Mouse (Mus musculus) right cerebral cortex, postnatal 36 days (tissue): Measurements from ENCODE around the gene Kcnk2.
"Not testable (repeated sequence)": the region's sequence is repeated elsewhere in the genome, so short reads cannot be mapped to it uniquely, and the experiment has no call there.

Experiments used
- DNase-seq, 2 experiments: peaks; one replicate each; pipeline ENCODE4 v3.0.0; 2022; ENCODE audit warnings: low spot score in 2 of 2, mixed read lengths in 1 of 2

Gene Kcnk2

DNA sequence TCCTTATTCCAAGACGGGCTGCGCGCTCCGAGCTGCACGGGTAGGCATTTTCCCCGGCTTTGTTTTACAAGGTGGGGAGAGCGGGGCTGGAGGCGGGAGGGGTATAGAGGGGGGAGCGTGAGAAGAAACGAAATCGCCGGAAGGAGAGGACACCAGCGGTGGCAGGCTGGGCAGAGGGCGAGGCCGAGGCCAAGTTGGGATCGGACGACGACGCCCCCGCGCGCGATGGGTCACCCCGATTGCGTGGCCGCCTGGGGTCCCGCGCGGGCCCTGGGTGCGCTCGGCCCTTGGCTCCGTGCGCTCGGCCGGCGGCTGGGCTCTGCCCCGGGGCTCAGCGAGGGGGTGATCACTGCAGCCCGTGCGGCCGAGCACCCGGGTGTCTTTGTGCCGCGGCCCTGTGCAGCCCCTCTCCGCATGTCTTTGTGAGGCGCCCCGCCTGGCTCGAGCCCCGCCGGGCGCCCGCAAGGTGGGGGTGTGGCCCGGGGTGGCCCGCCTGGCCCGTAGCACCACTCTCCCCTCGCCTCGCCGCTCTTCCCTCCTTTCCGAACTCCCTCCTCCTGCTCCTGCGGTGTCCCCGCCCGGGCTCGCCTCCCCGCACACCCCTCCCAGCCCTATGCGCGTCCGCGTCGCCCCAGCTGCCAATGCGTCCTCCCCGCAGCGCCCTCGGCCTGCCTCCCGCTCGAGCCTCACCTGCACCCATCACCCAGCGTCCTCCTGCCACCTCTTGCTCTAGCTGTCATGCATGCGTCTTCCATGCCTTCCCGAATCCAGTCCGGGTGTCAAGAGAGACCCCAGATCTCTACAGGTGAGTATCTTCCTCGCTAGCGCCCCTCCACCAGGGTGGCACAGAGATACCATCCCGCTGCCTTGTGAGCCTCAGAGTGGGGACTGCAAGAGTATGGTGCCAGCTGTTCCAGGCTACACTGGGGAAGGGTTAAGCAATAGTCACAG lies 58.5 kb downstream of the Kcnk2 start:
- peak; percentile 30 to 39 for DNase-seq

DNA sequence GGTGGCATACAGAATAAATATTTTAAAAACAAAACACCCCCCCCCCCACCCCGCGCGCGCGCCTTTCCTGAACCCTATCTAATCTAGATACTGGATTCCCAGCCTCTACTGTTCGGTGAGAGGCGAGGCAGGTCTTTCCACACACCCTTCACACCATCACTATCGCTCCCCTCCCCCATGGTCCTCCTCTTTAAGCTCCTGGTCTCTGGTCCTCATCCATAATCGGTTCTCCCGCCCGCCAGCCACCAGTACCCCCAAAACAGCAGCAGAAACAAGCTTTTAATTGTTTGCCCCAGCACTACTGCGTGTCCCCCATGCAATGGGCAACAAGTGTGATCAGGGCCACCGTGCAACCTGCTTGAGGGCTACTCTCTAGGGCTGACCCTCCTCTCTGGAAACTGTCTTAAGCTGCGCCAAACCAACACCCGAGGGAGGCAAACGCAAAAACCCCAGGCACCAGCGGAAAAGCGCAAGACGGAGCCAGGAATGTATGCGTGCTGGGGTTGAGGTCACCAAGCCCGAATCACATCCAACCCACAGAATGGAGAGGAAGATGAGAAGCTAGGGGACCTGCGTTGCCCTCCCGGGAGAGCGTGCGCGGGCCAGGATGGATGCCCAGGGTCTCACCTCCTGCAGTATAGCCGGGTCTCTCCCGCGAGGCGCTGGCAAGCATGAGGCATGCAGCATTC lies 59.5 kb downstream of the Kcnk2 start:
- peak in 1 of 2 experiments; percentile 14 for DNase-seq

DNA sequence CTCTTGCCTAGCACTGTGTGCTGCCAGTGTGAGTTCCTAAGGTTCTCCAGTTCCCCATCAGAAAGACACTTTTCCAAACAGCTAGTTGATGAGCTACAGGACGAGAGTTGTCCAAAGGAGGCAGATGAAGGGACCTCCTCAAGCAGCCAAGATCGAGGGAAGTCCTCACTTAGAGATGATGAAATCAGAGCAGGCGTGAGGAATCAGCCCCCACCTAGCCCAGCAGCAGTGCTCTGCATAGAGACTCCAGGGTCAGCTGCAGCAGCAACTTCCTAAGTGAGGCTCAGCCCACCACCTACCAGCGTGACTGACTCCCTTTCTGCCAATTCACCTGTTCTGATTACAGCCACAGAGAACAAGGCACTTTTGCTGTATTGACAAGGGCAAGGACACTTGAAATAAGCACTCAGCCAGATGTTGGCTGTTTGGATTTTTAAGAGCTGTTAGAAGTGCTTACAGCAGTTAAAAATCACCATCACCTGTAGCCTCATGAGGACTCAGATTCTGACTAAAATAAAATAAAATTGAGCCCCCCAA lies 60.6 kb downstream of the Kcnk2 start:
- peak in 1 of 2 experiments; percentile 6 for DNase-seq

DNA sequence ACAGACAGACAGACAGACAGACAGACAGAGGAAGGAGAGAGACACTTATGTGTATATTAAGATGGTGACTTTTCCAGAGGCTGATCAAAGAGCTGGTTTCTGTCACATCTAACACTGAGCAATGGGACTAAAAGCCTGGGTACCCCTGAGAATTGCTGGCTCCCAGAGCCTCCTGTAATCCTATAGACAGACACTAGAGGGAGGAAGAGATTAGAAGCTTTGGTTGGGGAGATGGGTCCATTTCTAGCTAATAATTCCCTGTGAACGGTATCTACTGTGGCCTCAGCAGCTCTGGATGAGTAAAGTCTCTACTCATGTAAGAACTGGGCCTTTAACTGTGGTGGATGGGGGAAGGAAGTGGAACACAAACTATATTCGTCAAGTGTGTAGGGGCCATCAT lies 86.2 kb downstream of the Kcnk2 start:
- no peak for DNase-seq

DNA sequence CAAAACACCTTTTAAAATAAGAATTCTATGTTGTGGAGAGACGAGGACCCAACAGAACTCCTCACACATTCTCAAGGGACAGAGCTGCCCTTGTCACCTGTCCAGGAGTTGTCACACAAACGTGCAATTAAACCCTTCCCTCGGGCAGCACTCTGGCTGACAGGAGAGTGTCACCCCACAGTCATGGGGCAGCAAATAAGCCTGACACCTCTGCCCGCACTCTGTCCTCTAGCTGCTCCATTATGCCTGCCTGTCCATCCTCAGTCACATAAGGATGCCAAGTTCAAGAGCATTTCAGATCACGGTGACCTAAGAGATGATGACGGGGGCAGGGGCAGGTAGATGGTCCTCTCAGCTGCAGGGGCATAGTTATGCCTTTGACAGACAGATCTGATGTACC lies 87.6 kb downstream of the Kcnk2 start:
- no peak for DNase-seq

DNA sequence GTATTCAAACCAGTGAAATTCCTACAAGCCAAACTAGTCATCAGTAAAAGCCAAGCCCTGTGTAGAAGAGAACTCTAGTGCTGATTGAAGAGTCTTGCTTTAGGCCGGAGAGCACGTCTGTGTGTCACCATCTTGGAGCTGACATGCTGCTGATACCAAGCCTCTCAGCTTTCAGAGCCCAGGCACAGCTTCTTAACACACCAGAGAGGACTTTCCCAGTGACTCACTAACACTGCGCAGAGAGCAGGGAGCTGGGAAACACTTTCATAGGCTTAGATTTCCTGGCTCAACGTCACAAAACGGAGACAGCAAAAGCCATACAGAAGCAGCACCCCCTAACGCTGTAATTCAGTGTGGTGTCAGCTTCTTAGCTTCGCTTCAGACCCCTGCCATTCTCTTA lies 88.3 kb downstream of the Kcnk2 start:
- DNase-seq, result no peak

DNA sequence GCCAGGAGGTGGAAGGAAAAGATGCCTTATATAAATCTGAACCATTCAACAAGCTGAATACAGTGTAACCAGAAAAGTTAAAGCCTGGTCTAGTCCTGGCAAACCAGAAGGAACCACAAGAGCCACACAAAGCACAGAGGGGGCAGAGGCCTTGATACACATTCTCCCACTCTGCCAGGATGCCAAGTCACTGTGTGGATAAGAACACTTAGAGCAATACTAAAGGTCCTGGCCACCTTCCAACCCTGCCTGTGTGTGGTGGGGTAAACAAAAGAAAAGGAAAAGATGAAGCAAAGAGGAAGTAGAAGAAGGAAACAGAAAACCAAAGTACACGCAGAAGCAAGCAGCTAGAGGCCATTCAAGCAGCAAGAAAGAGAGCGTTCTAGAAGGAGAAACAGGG lies 91.9 kb downstream of the Kcnk2 start:
- no peak for DNase-seq

DNA sequence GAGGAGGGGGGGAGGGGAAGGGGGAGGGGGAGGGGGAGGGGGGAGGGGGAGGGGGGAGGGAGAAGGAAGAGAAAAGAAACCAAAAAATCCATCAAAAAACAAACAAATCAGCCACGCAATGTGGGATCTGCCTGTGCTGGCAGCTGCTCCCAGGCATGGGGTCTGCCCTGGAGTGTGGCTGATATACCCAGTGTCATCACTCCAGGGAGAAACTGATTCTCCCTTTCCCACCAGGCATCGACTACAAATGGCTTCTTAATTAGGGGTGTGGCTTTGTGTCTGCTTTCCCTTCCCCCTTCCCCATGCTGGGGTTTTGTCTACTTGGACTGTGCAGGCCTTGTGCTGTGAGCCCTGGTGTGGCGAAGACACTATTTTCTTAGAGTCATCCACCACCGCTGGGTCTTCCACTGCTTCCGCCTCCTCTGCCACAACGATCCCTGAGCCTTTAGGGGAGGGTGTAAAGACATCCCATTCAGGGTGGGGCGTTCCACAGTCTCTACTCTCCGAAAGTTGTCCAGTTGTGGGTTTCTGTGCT lies 97.0 kb downstream of the Kcnk2 start:
- DNase-seq, result no peak

DNA sequence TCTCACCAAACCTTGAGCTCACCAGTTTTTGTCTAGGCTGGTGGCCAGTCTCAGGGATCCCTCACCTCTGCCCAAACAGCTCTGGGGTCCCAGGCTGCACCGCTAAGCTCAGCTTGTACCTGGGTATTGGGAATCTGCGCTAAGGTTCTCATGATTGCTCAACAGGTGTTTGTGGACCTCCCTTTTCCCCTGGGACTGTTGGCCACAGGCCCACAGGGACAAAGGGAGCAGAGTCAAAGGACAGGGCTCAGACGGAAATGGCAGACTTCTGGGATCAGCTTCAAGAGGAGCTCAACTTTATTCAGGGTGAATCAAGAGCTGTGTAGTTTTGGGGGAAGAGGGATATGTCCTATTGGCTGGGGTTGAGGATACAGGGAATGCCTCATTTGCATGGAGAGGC lies 99.1 kb downstream of the Kcnk2 start:
- DNase-seq, result no peak

DNA sequence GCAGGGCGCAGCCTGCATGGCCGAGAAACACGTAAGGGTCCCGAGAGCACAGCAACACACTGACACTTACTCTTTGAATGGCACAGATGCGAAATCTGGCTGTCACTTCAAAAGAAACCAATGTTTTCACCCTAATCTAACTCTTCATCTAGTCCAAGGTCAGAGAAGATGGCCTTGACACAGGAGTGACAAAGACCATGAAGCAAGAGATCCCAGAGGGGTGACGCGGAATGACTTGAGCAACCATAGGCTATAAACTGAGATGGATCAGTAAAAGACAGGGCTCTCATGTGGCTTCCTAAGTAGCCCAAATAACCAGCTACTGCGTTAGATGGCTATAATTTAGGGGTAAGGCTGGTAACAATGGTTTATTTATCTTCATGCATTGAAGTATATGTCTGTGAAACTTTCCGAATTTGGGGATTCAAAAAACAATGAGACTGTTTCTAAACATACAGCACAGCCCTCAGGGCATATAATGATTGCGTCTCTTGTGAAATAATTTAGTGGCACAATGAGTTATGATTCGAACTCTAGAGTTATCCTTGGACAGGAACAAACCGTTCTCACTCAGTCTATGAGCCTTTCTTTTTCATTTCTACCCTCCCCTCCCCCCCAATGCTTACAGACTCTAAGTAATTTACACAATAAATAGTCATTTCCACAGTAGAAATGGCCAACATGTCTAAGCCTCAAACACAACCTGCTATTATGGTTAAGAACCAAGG lies 108.2 kb downstream of the Kcnk2 start:
- DNase-seq, result no peak

DNA sequence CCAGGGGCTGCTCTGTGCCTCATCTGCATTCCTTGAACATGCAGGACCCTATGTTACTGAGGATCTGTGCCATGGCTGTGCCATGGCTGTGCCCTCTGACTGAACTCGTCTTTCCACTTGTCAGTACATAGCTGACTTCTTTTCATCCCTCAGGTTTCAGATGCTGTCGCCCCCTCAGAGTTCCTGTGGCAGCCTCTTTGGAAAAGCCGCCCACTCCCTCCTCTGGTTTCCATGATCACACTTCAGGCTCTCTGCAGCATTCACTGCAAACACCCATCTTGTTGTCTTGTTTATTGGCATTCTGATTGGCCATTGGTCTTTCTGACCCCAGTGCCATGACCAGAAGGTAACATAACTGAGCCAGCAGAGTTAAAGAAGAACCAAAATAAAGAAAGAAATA lies 111.2 kb downstream of the Kcnk2 start:
- peak; percentile 36 to 64 for DNase-seq

DNA sequence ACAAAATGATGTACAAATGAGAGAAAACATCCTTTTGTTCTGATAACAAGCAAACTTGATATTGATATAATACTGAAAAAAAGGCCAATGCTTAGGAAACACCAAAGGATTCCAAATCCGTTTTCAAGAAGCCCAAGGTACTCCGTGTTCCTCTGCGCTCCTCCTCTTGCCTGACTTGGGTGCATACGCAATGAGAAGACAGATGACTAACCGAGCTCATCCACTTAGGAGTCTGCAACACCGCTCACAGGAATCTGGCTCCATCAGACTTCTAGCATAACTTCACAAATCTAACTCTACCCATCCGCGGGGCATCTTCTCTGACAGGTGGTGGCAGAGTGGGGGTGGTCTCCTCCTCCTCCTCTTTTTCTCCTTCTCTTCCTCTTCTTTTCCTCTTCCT lies 113.1 kb downstream of the Kcnk2 start:
- peak in 1 of 2 experiments; percentile 30 for DNase-seq

DNA sequence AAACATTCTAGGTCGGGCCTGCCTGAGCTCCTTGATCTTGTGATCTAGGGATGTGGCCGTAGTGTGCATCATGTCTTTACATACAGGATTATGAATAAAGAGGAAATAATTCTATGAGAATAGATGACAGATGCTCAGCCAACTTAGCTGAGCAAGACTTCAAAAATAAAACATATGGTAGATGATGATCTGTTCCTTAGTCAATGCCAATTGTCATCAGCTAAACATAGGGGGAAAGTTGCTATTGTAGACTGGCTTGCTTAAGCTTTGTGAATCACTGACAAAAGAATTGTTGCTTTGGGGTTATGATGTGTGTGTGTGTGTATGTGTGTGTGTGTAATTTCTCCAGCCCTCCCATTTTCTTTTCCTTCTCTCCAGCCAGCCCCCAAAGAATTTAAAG lies 129.8 kb downstream of the Kcnk2 start:
- no peak for DNase-seq

DNA sequence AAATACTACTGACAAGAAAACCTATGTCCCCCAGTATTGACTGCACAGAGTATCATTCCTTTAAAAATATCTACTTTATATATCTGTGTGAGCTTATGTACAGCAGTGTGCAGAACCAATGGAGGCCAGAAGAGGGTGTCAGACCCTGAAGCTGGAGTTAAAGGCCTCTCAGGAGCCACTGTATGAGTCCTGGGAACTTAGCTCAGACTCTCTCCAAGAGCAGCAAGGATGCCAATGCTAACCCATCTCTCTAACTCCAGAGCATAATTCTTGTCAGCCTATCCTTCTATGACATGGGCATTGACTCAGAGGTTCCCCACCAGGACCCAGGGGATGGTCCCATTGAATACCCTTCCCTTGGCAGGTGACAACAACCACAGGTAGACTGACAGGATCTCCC lies 148.4 kb downstream of the Kcnk2 start:
- DNase-seq, result no peak

DNA sequence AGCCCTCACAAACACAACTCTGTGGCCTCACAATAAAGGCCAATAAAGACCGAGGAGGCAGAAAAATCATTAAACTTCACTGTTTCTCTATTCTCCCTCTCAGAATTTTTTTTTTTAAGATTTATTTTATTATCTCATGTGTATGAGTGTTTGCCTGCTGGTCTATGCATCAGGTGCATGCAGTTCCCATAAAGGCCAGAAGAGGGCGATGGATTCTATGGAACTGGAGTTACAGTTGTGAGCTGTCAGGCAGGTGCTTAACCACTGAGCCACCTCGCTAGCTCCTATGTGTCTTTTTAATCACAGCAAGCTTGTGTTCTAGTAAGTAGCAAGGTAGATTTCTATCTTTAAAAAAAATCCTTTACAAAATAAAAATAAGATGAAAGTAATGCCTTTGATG lies 148.9 kb downstream of the Kcnk2 start:
- no peak for DNase-seq

DNA sequence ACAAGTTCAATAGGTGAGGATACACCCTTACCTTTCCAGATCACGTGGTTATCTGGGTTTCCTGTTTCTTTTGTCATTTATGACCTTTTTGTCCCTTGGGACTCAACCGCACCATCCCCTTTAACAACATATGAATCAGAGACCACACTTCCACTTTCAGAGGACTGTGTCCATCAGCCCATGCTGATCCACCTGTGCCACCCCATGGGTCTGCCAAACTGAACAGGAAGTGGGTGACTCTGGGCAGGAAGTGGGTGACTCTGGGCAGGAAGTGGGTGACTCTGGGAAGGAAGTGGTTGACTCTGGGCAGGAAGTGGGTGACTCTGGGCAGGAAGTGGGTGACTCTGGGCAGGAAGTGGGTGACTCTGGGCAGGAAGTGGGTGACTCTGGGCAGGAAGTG lies 158.9 kb downstream of the Kcnk2 start:
- DNase-seq, result not testable (repeated sequence)

DNA sequence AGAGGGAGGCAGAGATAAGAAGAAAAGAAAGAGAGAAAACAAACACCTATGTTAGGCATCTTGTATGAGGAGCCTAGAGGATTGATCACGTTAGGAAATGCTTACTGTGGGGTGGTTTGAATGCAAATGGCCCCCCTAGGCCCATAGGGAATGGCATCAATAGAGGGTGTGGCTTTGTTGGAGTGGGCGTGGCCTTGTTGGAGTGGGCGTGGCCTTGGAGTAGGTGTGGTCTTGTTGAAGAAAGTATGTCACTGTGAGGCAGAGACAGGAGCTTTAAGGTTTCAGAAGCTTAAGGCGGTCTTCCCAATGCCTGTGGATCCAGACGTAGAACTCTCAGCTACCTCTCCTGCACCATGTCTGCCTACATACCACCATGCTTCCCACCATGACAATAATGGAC lies 166.8 kb downstream of the Kcnk2 start:
- DNase-seq, result no peak

DNA sequence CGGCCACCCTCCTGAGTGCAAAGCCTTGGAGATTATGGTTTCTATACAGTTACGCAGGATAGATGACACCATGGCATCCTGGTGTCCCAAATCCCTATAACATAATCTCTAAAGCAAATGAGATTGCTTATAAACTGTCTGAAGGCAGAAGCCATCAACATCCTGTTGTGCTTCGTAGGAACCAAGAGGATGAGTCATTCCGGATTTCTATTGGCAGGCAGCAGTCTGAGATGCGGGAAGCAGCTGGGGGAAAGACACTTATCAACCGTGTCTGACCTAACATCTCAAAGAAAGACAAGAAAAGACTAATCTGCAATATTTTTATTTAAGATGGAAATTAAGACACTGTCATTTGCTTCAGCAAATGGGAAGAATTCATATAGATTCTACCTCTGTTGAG lies 169.2 kb downstream of the Kcnk2 start:
- no peak for DNase-seq

DNA sequence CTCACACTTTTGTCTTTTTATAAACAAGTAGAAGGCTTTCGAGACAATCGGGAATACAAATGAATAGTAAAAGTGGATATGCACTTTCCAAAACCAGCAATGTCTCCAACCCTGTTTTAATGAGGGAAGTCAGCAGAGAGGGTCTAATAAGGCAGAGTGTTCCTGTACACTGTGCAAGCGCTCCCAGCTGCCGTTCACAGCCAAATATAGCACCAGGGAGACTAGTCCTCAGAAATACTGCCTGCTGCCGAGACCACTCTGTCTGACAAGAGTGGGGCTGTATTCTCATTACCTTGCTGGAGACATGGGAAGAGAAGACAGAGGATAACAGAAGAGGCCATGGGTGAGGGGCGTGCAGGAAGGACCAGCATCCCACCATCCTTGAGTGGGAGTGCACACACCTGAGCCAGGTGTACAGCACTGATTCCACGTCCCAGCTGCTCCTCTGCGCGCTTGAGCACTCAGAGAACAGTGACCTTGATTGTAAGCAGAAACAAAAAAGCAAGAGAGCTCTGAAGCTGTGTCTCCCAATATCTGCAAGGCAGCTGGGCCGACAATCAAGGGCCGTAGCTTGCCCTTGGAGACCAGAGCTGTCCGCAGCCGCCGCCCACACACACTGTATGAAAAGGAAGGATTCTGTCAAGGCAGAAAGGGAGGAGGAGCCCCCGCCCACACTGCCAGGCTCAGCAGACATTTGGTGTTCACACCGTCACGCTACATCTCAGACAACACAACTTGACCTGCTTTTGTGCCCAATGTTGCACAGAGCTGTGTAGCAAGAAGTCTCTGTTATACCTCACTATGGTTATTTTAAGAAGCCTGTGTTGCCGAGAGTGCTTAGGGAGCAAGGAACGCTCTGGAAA lies 173.6 kb downstream of the Kcnk2 start:
- peak; percentile 77 to 81 for DNase-seq

DNA sequence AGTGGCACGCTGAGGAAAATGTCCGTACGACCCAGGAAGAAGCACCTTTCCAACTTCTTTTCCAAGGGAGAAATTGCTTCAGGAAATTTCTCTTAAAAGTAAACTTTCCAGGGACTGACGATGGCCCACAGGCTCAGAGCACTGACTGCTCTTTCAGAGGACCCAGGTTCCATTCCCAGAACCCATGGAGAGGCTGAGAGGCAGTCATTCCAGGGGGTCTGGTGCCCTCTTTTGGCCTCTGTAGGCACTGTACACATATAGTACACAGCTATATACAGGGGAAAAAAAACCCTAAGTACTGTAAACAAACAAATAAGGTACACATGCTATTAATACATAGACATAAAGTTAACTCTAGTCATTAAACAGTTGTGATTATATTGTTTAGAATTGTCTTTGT lies 174.6 kb downstream of the Kcnk2 start:
- DNase-seq, result no peak

DNA sequence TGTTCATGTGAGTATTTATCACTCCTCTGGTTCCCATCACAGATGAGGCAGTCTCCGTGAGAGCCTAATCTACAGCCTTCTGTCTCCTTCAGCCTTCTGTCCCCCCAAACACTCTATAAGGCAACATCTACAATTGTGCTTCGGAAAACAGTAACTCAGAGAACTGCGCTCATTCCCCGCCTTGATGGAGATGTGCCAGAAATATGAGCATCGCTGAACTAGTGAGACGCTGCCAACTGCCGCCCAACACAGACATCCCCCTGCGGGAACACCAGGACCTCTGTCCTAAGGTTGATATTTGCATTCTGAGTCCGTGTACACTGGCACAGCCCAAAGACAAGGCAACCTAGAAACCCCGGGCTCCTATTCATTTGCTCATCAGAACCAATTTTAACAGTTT lies 183.0 kb downstream of the Kcnk2 start:
- no peak for DNase-seq
